Mouse (Mus musculus) thymus, postnatal 10 days (tissue): Measurements from ENCODE around the gene Plekhh1.
A peak's percentile ranks its signal among the peaks of the same experiment; 100 is the strongest.
"Not testable (repeated sequence)": the region's sequence is repeated elsewhere in the genome, so short reads cannot be mapped to it uniquely, and the experiment has no call there.

ENCODE experiments used
- DNase-seq, 2 experiments: peaks; one replicate each; pipeline ENCODE4 v3.0.0; 2021; ENCODE audit warnings: low spot score in 2 of 2

Plekhh1 gene

GRCm38 (mm10) chr12:79027526-79027925 is 1.4 kb upstream of the Plekhh1 start:
- not testable (repeated sequence) for DNase-seq

- DNase-seq: no peak
Measured at GRCm38 (mm10) chr12:79034331-79034730, 5.4 kb downstream of the Plekhh1 start.

GRCm38 (mm10) chr12:79035349-79035748 is 6.4 kb downstream of the Plekhh1 start:
- no peak for DNase-seq

GRCm38 (mm10) chr12:79039708-79040107 is 10.7 kb downstream of the Plekhh1 start:
- DNase-seq: no peak

- DNase-seq: no peak
Measured at GRCm38 (mm10) chr12:79040201-79040827, 11.4 kb downstream of the Plekhh1 start.

GRCm38 (mm10) chr12:79041436-79041835 is 12.5 kb downstream of the Plekhh1 start:
- DNase-seq: no peak

- no peak for DNase-seq
Measured at GRCm38 (mm10) chr12:79044668-79045067, 15.7 kb downstream of the Plekhh1 start.

GRCm38 (mm10) chr12:79046171-79046570 is 17.2 kb downstream of the Plekhh1 start:
- no peak for DNase-seq

- DNase-seq: no peak
Measured at GRCm38 (mm10) chr12:79047203-79047602, 18.2 kb downstream of the Plekhh1 start.

- DNase-seq: no peak
Measured at GRCm38 (mm10) chr12:79048898-79049297, 19.9 kb downstream of the Plekhh1 start.

- DNase-seq: no peak
Measured at GRCm38 (mm10) chr12:79049807-79050206, 20.8 kb downstream of the Plekhh1 start.

GRCm38 (mm10) chr12:79050545-79051212 is 21.7 kb downstream of the Plekhh1 start:
- DNase-seq: no peak

- no peak for DNase-seq
Measured at GRCm38 (mm10) chr12:79052073-79052472, 23.1 kb downstream of the Plekhh1 start.

GRCm38 (mm10) chr12:79055276-79055675 is 26.3 kb downstream of the Plekhh1 start:
- DNase-seq: no peak

GRCm38 (mm10) chr12:79059573-79059972 is 30.6 kb downstream of the Plekhh1 start:
- DNase-seq: no peak

- no peak for DNase-seq
Measured at GRCm38 (mm10) chr12:79060134-79060533, 31.2 kb downstream of the Plekhh1 start.

- no peak for DNase-seq
Measured at GRCm38 (mm10) chr12:79060766-79061652, 32.0 kb downstream of the Plekhh1 start.

GRCm38 (mm10) chr12:79064451-79064850 is 35.5 kb downstream of the Plekhh1 start:
- DNase-seq: peak; percentile 34 to 41

- no peak for DNase-seq
Measured at GRCm38 (mm10) chr12:79066431-79066830, 37.5 kb downstream of the Plekhh1 start.

- no peak for DNase-seq
Measured at GRCm38 (mm10) chr12:79067526-79067925, 38.6 kb downstream of the Plekhh1 start.

- DNase-seq: no peak
Measured at GRCm38 (mm10) chr12:79068306-79068705, 39.3 kb downstream of the Plekhh1 start.

GRCm38 (mm10) chr12:79069187-79069608 is 40.2 kb downstream of the Plekhh1 start:
- no peak for DNase-seq
